Mouse (Mus musculus): ENCODE measurements at regions not wholly inside any gene's neighbourhood (a gene's known extent, or its start where the extent isn't known, plus 50 kb on each side); places are given as distances from the start of the nearest gene placed in this dataset.

GRCm38 (mm10) chr12:6042326-6042725, 666.8 kb upstream of the Klhl29 start:
- Histone ChIP-seq H3K27ac (no peak overlapping the region), H3K4me2 (no peak overlapping the region), H3K9ac (no peak overlapping the region), H3K4me1 (replicated peaks) (peaks cover 6% of the 10 kb centered on the region), H3K4me3 (no peak overlapping the region), H3K27me3 (no peaks in the 10 kb centered on the region), H3K9me3 (no peaks in the 10 kb centered on the region), H3K36me3 (no peaks in the 10 kb centered on the region)
- 36% methylated on average over 1 of the region's 1 CpGs for WGBS
- no peak for ATAC-seq (ENCODE audit: low FRiP score)

DNA sequence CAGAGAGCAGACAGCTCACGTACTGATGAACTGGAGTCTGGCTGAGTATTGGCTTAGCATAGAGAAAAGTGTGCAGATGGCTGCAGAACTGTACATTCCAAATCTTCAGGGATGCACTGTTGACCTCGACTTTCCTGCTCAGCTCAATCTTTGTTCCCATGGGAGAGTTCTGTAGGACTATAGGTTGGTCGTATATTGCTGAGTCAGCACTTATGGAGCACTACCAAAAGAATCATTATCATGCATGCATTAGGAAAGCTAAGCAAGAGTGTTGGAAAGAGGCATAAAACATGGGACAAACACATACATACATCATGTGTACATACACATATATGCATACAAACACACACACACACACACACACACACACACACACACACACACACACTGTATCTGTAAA, 648.6 kb upstream of the Klhl29 start:
- H3K9ac ChIP-seq, result no peak overlapping the region
- ATAC-seq (ENCODE audit: low FRiP score), result no peak
- no peaks in the 10 kb centered on the region for H3K4me1 ChIP-seq (replicated peaks)
- whole genome bisulfite sequencing, result 88% methylated on average over 3 of the region's 3 CpGs
- no peaks in the 10 kb centered on the region for H3K27me3 ChIP-seq
- H3K27ac ChIP-seq, result no peak overlapping the region
- no peaks in the 10 kb centered on the region for H3K9me3 ChIP-seq
- H3K4me2 ChIP-seq, result no peak overlapping the region
- no peak overlapping the region for H3K4me3 ChIP-seq
- no peaks in the 10 kb centered on the region for H3K36me3 ChIP-seq

- H3K4me1 ChIP-seq (replicated peaks), result no peaks in the 10 kb centered on the region
- WGBS, result 75% methylated on average over 2 of the region's 2 CpGs
- no peak for ATAC-seq (ENCODE audit: low FRiP score)
Measured at GRCm38 (mm10) chr12:6022490-6022889, 647.0 kb upstream of the Klhl29 start.

GRCm38 (mm10) chr12:6000961-6001360, 625.5 kb upstream of the Klhl29 start:
- Histone ChIP-seq H3K27me3 (no peaks in the 10 kb centered on the region), H3K4me1 (replicated peaks) (no peaks in the 10 kb centered on the region), H3K27ac (no peak overlapping the region), H3K9ac (no peak overlapping the region), H3K36me3 (no peaks in the 10 kb centered on the region), H3K4me3 (no peak overlapping the region), H3K4me2 (no peak overlapping the region), H3K9me3 (no peaks in the 10 kb centered on the region)
- no peak for ATAC-seq (ENCODE audit: low FRiP score)
- WGBS, result 72% methylated on average over 3 of the region's 3 CpGs

More at GRCm38 (mm10) chr12:6022490-6022889, 647.0 kb upstream of the Klhl29 start:
- Histone ChIP-seq H3K27ac (no peak overlapping the region), H3K4me3 (no peak overlapping the region), H3K4me2 (no peak overlapping the region), H3K9ac (no peak overlapping the region), H3K27me3 (no peaks in the 10 kb centered on the region), H3K36me3 (no peaks in the 10 kb centered on the region), H3K9me3 (no peaks in the 10 kb centered on the region)

DNA sequence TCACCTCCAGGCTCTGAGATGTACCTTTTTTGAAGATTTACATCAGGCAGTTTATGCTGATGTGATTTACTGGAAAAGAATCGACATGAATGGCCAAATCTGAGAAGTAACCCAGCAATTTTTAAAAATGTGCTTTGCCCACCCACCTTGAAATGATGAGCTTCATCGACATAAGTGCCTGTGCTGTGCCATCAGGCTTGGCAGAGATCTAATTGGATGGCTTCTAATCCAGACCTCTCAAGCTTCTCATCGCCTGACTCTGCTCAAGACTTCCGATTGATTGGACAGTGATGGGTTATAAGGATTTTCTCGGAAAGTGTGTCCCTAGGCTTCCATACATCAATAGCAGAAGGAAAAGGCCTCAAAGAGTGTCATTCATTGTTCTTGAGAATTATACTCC, 621.9 kb upstream of the Klhl29 start:
- 92% methylated on average over 5 of the region's 5 CpGs for WGBS
- Histone ChIP-seq H3K4me1 (replicated peaks) (no peaks in the 10 kb centered on the region), H3K27ac (no peak overlapping the region), H3K27me3 (no peaks in the 10 kb centered on the region), H3K9me3 (no peaks in the 10 kb centered on the region), H3K4me3 (no peak overlapping the region), H3K4me2 (no peak overlapping the region), H3K36me3 (no peaks in the 10 kb centered on the region), H3K9ac (no peak overlapping the region)
- ATAC-seq (ENCODE audit: low FRiP score), result no peak

- Histone ChIP-seq H3K27me3 (no peaks in the 10 kb centered on the region), H3K4me1 (replicated peaks) (no peaks in the 10 kb centered on the region), H3K4me3 (no peak overlapping the region), H3K4me2 (no peak overlapping the region), H3K9ac (no peak overlapping the region), H3K36me3 (no peaks in the 10 kb centered on the region), H3K27ac (no peak overlapping the region), H3K9me3 (no peaks in the 10 kb centered on the region)
- ATAC-seq (ENCODE audit: low FRiP score), result no peak
- WGBS, result 67% methylated on average over 6 of the region's 6 CpGs
Measured at GRCm38 (mm10) chr12:5996672-5997071, 621.2 kb upstream of the Klhl29 start.

GRCm38 (mm10) chr12:5983937-5984610, 608.6 kb upstream of the Klhl29 start:
- 44% methylated on average over 13 of the region's 13 CpGs for WGBS
- Histone ChIP-seq H3K9ac (no peak overlapping the region), H3K4me1 (replicated peaks) (peaks cover 16% of the 10 kb centered on the region), H3K27ac (peak overlapping the region; percentile 59), H3K9me3 (no peaks in the 10 kb centered on the region), H3K4me3 (no peak overlapping the region), H3K27me3 (no peaks in the 10 kb centered on the region), H3K36me3 (no peaks in the 10 kb centered on the region), H3K4me2 (peak overlapping the region; percentile 33)
- peak; percentile 81; the same call in 1 of the 2 replicates for ATAC-seq (ENCODE audit: low FRiP score)

GRCm38 (mm10) chr12:5982096-5982495, 606.6 kb upstream of the Klhl29 start:
- H3K4me3 ChIP-seq, result no peak overlapping the region
- no peaks in the 10 kb centered on the region for H3K27me3 ChIP-seq
- no peak overlapping the region for H3K9ac ChIP-seq
- H3K27ac ChIP-seq, result no peak overlapping the region
- no peak for ATAC-seq (ENCODE audit: low FRiP score)
- H3K9me3 ChIP-seq, result no peaks in the 10 kb centered on the region
- peaks cover 16% of the 10 kb centered on the region for H3K4me1 ChIP-seq (replicated peaks)
- no peaks in the 10 kb centered on the region for H3K36me3 ChIP-seq
- 81% methylated on average over 1 of the region's 1 CpGs for WGBS
- no peak overlapping the region for H3K4me2 ChIP-seq

GRCm38 (mm10) chr12:5975926-5976325, 600.4 kb upstream of the Klhl29 start:
- Histone ChIP-seq H3K9ac (no peak overlapping the region), H3K4me3 (no peak overlapping the region), H3K4me1 (replicated peaks) (no peaks in the 10 kb centered on the region), H3K27me3 (no peaks in the 10 kb centered on the region), H3K36me3 (no peaks in the 10 kb centered on the region), H3K27ac (no peak overlapping the region), H3K4me2 (no peak overlapping the region), H3K9me3 (no peaks in the 10 kb centered on the region)
- no peak for ATAC-seq (ENCODE audit: low FRiP score)
- 91% methylated on average over 4 of the region's 4 CpGs for WGBS

DNA sequence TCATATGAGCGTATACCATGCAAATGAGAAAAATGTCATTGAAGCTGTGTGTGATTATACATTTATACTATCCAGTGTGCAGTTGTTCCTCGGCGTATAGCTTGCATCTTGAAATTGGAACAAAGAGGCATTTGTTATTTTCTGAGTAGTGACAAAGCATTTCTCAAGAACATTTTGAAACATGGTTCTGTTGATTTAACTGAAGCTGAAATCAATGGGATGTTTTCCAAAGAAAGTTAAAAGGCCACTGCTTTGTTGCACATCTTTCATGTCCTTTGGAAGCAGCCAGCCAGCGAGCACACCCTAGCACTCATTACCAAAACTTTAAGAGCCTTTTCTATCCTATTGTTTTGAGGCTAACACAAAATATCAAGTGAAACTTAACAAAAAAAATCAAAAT, 594.1 kb upstream of the Klhl29 start:
- no peak overlapping the region for H3K27ac ChIP-seq
- no peaks in the 10 kb centered on the region for H3K4me1 ChIP-seq (replicated peaks)
- WGBS, result 80% methylated on average over 4 of the region's 4 CpGs
- no peak for ATAC-seq (ENCODE audit: low FRiP score)
- H3K4me3 ChIP-seq, result no peak overlapping the region
- no peak overlapping the region for H3K9ac ChIP-seq
- no peaks in the 10 kb centered on the region for H3K9me3 ChIP-seq
- H3K4me2 ChIP-seq, result no peak overlapping the region
- no peaks in the 10 kb centered on the region for H3K36me3 ChIP-seq
- H3K27me3 ChIP-seq, result no peaks in the 10 kb centered on the region

GRCm38 (mm10) chr12:5956141-5956540, 580.7 kb upstream of the Klhl29 start:
- Histone ChIP-seq H3K27ac (no peak overlapping the region), H3K9me3 (no peaks in the 10 kb centered on the region), H3K27me3 (no peaks in the 10 kb centered on the region), H3K9ac (no peak overlapping the region), H3K4me1 (replicated peaks) (no peaks in the 10 kb centered on the region; the same call in 1 of the 2 replicates), H3K4me3 (no peak overlapping the region), H3K36me3 (no peaks in the 10 kb centered on the region), H3K4me2 (no peak overlapping the region)
- no peak for ATAC-seq (ENCODE audit: low FRiP score)
- 76% methylated on average over 2 of the region's 2 CpGs for WGBS

DNA sequence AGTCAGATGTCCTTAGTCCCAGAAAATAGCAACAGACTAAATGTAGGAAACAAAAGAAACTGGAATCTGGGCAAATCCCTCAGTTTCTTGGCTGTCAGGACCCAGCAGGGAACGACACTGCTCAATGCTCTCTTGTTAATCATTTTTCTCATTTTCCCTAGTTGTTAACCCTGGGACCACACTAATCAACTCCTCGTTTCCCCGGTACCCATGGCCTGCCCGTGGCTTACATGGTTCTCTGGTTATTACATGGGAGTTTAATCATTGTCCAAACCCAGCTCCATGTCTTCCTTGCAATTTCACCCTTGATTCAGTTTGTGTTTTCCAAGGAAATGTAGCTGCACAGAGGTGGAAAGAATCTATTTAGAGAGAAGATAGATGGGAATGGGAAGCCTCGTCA, 580.1 kb upstream of the Klhl29 start:
- no peak overlapping the region for H3K9ac ChIP-seq
- WGBS, result 32% methylated on average over 5 of the region's 5 CpGs
- H3K36me3 ChIP-seq, result no peaks in the 10 kb centered on the region
- no peak overlapping the region for H3K27ac ChIP-seq
- H3K4me1 ChIP-seq (replicated peaks), result no peaks in the 10 kb centered on the region; the same call in 1 of the 2 replicates
- ATAC-seq (ENCODE audit: low FRiP score), result no peak
- no peaks in the 10 kb centered on the region for H3K9me3 ChIP-seq
- no peak overlapping the region for H3K4me2 ChIP-seq
- no peaks in the 10 kb centered on the region for H3K27me3 ChIP-seq
- no peak overlapping the region for H3K4me3 ChIP-seq

DNA sequence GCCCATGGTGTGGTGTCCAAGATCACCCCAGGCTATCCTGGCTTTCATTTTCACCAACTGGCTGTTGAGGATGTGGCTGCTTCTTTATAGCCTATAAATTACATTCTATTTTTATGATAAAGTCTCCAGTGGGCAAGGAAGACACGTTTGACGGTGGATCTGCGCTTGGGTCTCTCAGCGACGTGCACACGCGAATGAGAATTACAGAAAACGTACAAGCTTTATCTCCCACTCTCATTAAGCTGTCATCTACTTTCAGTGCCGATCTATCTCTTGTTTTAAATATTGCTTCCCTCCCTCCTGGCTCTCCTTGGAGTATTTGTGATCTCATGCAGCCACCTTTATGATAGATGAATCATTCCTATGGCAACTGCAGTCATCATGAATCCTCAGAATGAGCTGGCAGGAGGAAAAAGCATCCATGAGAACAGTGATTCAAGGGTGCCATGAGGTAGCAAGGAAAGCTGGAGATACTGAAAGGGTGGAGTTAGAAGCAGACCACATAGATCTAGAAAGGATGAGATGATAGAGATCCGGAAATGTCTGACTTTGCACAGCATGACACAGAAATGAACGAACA, 568.0 kb upstream of the Klhl29 start:
- no peaks in the 10 kb centered on the region for H3K36me3 ChIP-seq
- no peaks in the 10 kb centered on the region for H3K4me1 ChIP-seq (replicated peaks)
- WGBS, result 72% methylated on average over 11 of the region's 11 CpGs
- no peaks in the 10 kb centered on the region for H3K27me3 ChIP-seq
- no peak overlapping the region for H3K27ac ChIP-seq
- no peak overlapping the region for H3K4me2 ChIP-seq
- no peak for ATAC-seq (ENCODE audit: low FRiP score)
- no peak overlapping the region for H3K9ac ChIP-seq
- no peaks in the 10 kb centered on the region for H3K9me3 ChIP-seq
- H3K4me3 ChIP-seq, result no peak overlapping the region

Data from hindbrain, embryonic 13.5 days (tissue).